Mouse (Mus musculus) left cerebral cortex, adult 18-20 months (tissue): ENCODE measurements around the gene Cdc42ep4. TPM values are rescaled to one million over a fixed set of nuclear protein-coding genes. Genes with fewer than 3 reads are reported as not detected.

Source experiments
- DNase-seq, 2 experiments: peaks; one replicate each; pipeline ENCODE4 v3.0.0; 2021 to 2022; ENCODE audit warnings: low spot score in 2 of 2, mixed read lengths in 1 of 2
- long read RNA-seq, 2 experiments: library from polyadenylated mRNA; stranded (forward); transcript quantifications; one replicate each; pipeline ENCODE4 v2.0.0; 2021
- total RNA-seq, 2 experiments: library from RNA; stranded (reverse); gene quantifications; 2 replicates each; pipeline ENCODE4 v1.2.3; 2021

Gene Cdc42ep4
- 10 to 100 TPM; 26.6 to 28.8 TPM for total RNA-seq
- long read RNA-seq, experiment 1, transcript Cdc42ep4-201 (2 exons, 3,008 nt) = major isoform, 21 of 43 reads
- long read RNA-seq, experiment 1, partial matches to known transcripts = 0 of 43 reads
- long read RNA-seq, experiment 1, other reads (novel, unspliced or antisense) = 18 of 43 reads
- long read RNA-seq, experiment 2, transcript Cdc42ep4-201 (2 exons, 3,008 nt) = major isoform, 17 of 30 reads
- long read RNA-seq, experiment 2, partial matches to known transcripts = 0 of 30 reads
- long read RNA-seq, experiment 2, other reads (novel, unspliced or antisense) = 9 of 30 reads

- peak; percentile 65 to 74 for DNase-seq
These were observed at the start of gene Cdc42ep4 for GRCm38 (mm10) chr11:113751484-113752084. Gene Cdc42ep4 (minus strand): TSS chr11:113751881.

GRCm38 (mm10) chr11:113800026-113800425, 48.3 kb upstream of the Cdc42ep4 start:
- DNase-seq = no peak

GRCm38 (mm10) chr11:113799041-113799447, 47.4 kb upstream of the Cdc42ep4 start:
- no peak for DNase-seq

- DNase-seq = peak; percentile 51 to 66
These were observed 46.3 kb upstream of the Cdc42ep4 start for GRCm38 (mm10) chr11:113798011-113798410.

GRCm38 (mm10) chr11:113797014-113797983, 45.6 kb upstream of the Cdc42ep4 start:
- no peak for DNase-seq

GRCm38 (mm10) chr11:113795846-113796245, 44.2 kb upstream of the Cdc42ep4 start:
- no peak for DNase-seq

GRCm38 (mm10) chr11:113791357-113792215, 39.9 kb upstream of the Cdc42ep4 start:
- no peak for DNase-seq

GRCm38 (mm10) chr11:113789101-113789500, 37.4 kb upstream of the Cdc42ep4 start:
- no peak for DNase-seq

GRCm38 (mm10) chr11:113788183-113788789, 36.6 kb upstream of the Cdc42ep4 start:
- no peak for DNase-seq

GRCm38 (mm10) chr11:113787432-113788182, 35.9 kb upstream of the Cdc42ep4 start:
- DNase-seq = no peak

GRCm38 (mm10) chr11:113787009-113787408, 35.3 kb upstream of the Cdc42ep4 start:
- DNase-seq = no peak

GRCm38 (mm10) chr11:113786395-113786794, 34.7 kb upstream of the Cdc42ep4 start:
- no peak for DNase-seq

- peak; percentile 30 to 40 for DNase-seq
These were observed 33.9 kb upstream of the Cdc42ep4 start for GRCm38 (mm10) chr11:113785406-113786171.

- DNase-seq = no peak
These were observed 33.1 kb upstream of the Cdc42ep4 start for GRCm38 (mm10) chr11:113784656-113785396.

GRCm38 (mm10) chr11:113782496-113782895, 30.8 kb upstream of the Cdc42ep4 start:
- DNase-seq = no peak

GRCm38 (mm10) chr11:113782006-113782405, 30.3 kb upstream of the Cdc42ep4 start:
- DNase-seq = no peak

- no peak for DNase-seq
These were observed 28.0 kb upstream of the Cdc42ep4 start for GRCm38 (mm10) chr11:113779680-113780041.
